Mouse (Mus musculus) embryonic facial prominence, embryonic 14.5 days (tissue): ENCODE measurements around the gene Gm21170. TPM values are rescaled to one million over a fixed set of nuclear protein-coding genes. Genes with fewer than 3 reads are reported as not detected.
"Not testable (repeated sequence)": the region's sequence is repeated elsewhere in the genome, so short reads cannot be mapped to it uniquely, and the experiment has no call there.

Source experiments
- ATAC-seq: fragments of 200-750 bp; cut with Nextera tagmentation; 2 replicates; pipeline ENCODE4 v1.8.0; 2017; ENCODE audit warnings: low read depth, moderate number of reproducible peaks, moderate TSS enrichment
- DNase-seq: peaks from one replicate; pipeline ENCODE4 v3.0.0-alpha.2; 2015; ENCODE audit warnings: low spot score
- H3K27ac ChIP-seq: fragments of 300-500 bp; sonication (generic); replicated peaks from 2 replicates; pipeline ENCODE4 v1.5.1; 2014; ENCODE audit warnings: low read depth, mild to moderate bottlenecking, low read length, moderate library complexity
- H3K27me3 ChIP-seq: fragments of 300-500 bp; sonication (generic); replicated peaks from 2 replicates; pipeline ENCODE4 v1.6.1; 2014; ENCODE audit warnings: low read length; ENCODE audit not compliant: control insufficient read depth, insufficient read depth
- H3K36me3 ChIP-seq: fragments of 300-500 bp; sonication (generic); 2 replicates; pipeline ENCODE4 v1.6.1; 2014; ENCODE audit warnings: low read length, mixed read lengths; ENCODE audit not compliant: control insufficient read depth, insufficient read depth
- H3K4me1 ChIP-seq: fragments of 300-500 bp; sonication (generic); 2 replicates; pipeline ENCODE4 v1.6.1; 2014; ENCODE audit warnings: antibody characterized with exemption, low read length; ENCODE audit not compliant: control insufficient read depth, insufficient read depth
- H3K4me2 ChIP-seq: fragments of 300-500 bp; sonication (generic); 2 replicates; pipeline ENCODE4 v1.6.1; 2014; ENCODE audit warnings: low read depth, mild to moderate bottlenecking, low read length, moderate library complexity, mixed read lengths
- H3K4me3 ChIP-seq: fragments of 300-500 bp; sonication (generic); 2 replicates; pipeline ENCODE4 v1.5.1; 2014; ENCODE audit warnings: low read depth, mild to moderate bottlenecking, low read length
- H3K9ac ChIP-seq: fragments of 300-500 bp; sonication (generic); 2 replicates; pipeline ENCODE4 v1.6.1; 2014; ENCODE audit warnings: low read depth, mild to moderate bottlenecking, low read length, moderate library complexity, mixed read lengths
- H3K9me3 ChIP-seq: fragments of 300-500 bp; sonication (generic); 2 replicates; pipeline ENCODE4 v1.6.1; 2016; ENCODE audit warnings: low read length; ENCODE audit not compliant: control insufficient read depth
- WGBS: fragments of 180-500 bp; shearing (Covaris S2); extraction: QIAGEN DNeasy Blood & Tissue Kit; methylation state at CpG from one replicate; pipeline ENCODE4 v1.1.7; 2014; 5-methylcytosine and 5-hydroxymethylcytosine counted together
- polyA plus RNA-seq: library from polyadenylated mRNA; unstranded; fragments of >200 nt; fragmentation: Nextera tagmentation; extraction: Ambion mirVana; gene quantifications from 2 replicates; pipeline ENCODE4 v1.2.1, GENCODE M21; 2014

Gene Gm21170
- not detected in 2 replicates for polyA plus RNA-seq

- not testable (repeated sequence) for ATAC-seq
These were observed at the start of gene Gm21170 for GRCm38 (mm10) chrY:47690998-47691397. Gm21170 (minus strand) TSS chrY:47691098.

More at GRCm38 (mm10) chrY:47690998-47691397, at the start of gene Gm21170:
- WGBS, result no CpG with 5 or more reads among the region's 2 CpGs
- H3K4me3 ChIP-seq, H3K9me3 ChIP-seq, H3K27ac ChIP-seq, H3K36me3 ChIP-seq, H3K4me1 ChIP-seq, H3K4me2 ChIP-seq, H3K27me3 ChIP-seq, DNase-seq, H3K9ac ChIP-seq: not testable (repeated sequence)

Other genes starting within 250 kb of the Gm21170 start
- gene Gm21256, start 240.1 kb downstream of the Gm21170 start, polyA plus RNA-seq, result not detected in 2 replicates